Mouse (Mus musculus): ENCODE measurements around the gene 2900026A02Rik. TPM values are rescaled to one million over a fixed set of nuclear protein-coding genes. Genes with fewer than 3 reads are reported as not detected.

The 2900026A02Rik gene
- polyA plus RNA-seq, 1 experiment from 2014 or later: 2.9 TPM

GRCm38 (mm10) chr5:113045511-113046273 is 175.3 kb downstream of the 2900026A02Rik start:
- no peaks in the 10 kb centered on the region for H3K9me3 ChIP-seq (replicated peaks)
- 92% methylated on average over 10 of the region's 10 CpGs for whole genome bisulfite sequencing
- no peak overlapping the region for H3K4me3 ChIP-seq
- no peak overlapping the region for H3K27ac ChIP-seq
- no peaks in the 10 kb centered on the region for H3K36me3 ChIP-seq
- no peak for DNase-seq (ENCODE audit: low spot score)
- H3K4me1 ChIP-seq: peaks cover 30% of the 10 kb centered on the region
- H3K27me3 ChIP-seq (ENCODE audit: low read depth, poor library complexity, severe bottlenecking): no peaks in the 10 kb centered on the region

GRCm38 (mm10) chr5:113043531-113043930 is 177.5 kb downstream of the 2900026A02Rik start:
- Histone ChIP-seq H3K27me3 (ENCODE audit: low read depth, poor library complexity, severe bottlenecking) (no peaks in the 10 kb centered on the region), H3K9me3 (replicated peaks) (no peaks in the 10 kb centered on the region), H3K4me1 (peaks cover 28% of the 10 kb centered on the region), H3K36me3 (no peaks in the 10 kb centered on the region), H3K4me3 (no peak overlapping the region), H3K27ac (0 out of 2 replicates have a peak overlapping the region, but pooled peaks have one; percentile 27)
- WGBS: 94% methylated on average over 8 of the region's 8 CpGs
- no peak for DNase-seq (ENCODE audit: low spot score)

- peak overlapping the region; percentile 73 for H3K27ac ChIP-seq
- WGBS: 3% methylated on average over 5 of the region's 5 CpGs
- DNase-seq (ENCODE audit: low spot score): peak; percentile 49
These were observed 179.4 kb downstream of the 2900026A02Rik start for GRCm38 (mm10) chr5:113041567-113042071.

GRCm38 (mm10) chr5:113040776-113041175 is 180.3 kb downstream of the 2900026A02Rik start:
- 0 out of 2 replicates have a peak overlapping the region, but pooled peaks have one; percentile 73 for H3K27ac ChIP-seq
- 80% methylated on average over 6 of the region's 6 CpGs for WGBS
- H3K9me3 ChIP-seq (replicated peaks): no peaks in the 10 kb centered on the region
- no peaks in the 10 kb centered on the region for H3K36me3 ChIP-seq
- no peak overlapping the region for H3K4me3 ChIP-seq
- no peak for DNase-seq (ENCODE audit: low spot score)
- no peaks in the 10 kb centered on the region for H3K27me3 ChIP-seq (ENCODE audit: low read depth, poor library complexity, severe bottlenecking)
- H3K4me1 ChIP-seq: peaks cover 37% of the 10 kb centered on the region

More at GRCm38 (mm10) chr5:113041567-113042071, 179.4 kb downstream of the 2900026A02Rik start:
- H3K4me1 ChIP-seq: peaks cover 30% of the 10 kb centered on the region
- no peaks in the 10 kb centered on the region for H3K27me3 ChIP-seq (ENCODE audit: low read depth, poor library complexity, severe bottlenecking)
- no peaks in the 10 kb centered on the region for H3K9me3 ChIP-seq (replicated peaks)
- H3K4me3 ChIP-seq: no peak overlapping the region
- H3K36me3 ChIP-seq: no peaks in the 10 kb centered on the region

- Histone ChIP-seq H3K27me3 (ENCODE audit: low read depth, poor library complexity, severe bottlenecking) (no peaks in the 10 kb centered on the region), H3K27ac (no peak overlapping the region), H3K4me1 (peaks cover 47% of the 10 kb centered on the region), H3K9me3 (replicated peaks) (no peaks in the 10 kb centered on the region), H3K36me3 (no peaks in the 10 kb centered on the region), H3K4me3 (no peak overlapping the region)
- no peak for DNase-seq (ENCODE audit: low spot score)
- WGBS: 93% methylated on average over 6 of the region's 6 CpGs
These were observed 182.4 kb downstream of the 2900026A02Rik start for GRCm38 (mm10) chr5:113038601-113039000.

Other genes starting within 250 kb of the 2900026A02Rik start
- gene Grk3, start 205.4 kb downstream of the 2900026A02Rik start, polyA plus RNA-seq (2016; fragmentation: Nextera tagmentation; extraction: Ambion mirVana): 3.9 and 7.4 TPM in 2 replicates
- gene Crybb2, start 151.1 kb downstream of the 2900026A02Rik start, polyA plus RNA-seq (2016; fragmentation: Nextera tagmentation; extraction: Ambion mirVana): not detected in 2 replicates
- 0.33 and 0.59 TPM in 2 replicates for gene Crybb3, start 139.7 kb downstream of the 2900026A02Rik start, polyA plus RNA-seq (2016; fragmentation: Nextera tagmentation; extraction: Ambion mirVana)
- not detected in 2 replicates for gene Tmem211, start 5.7 kb upstream of the 2900026A02Rik start, polyA plus RNA-seq (2016; fragmentation: Nextera tagmentation; extraction: Ambion mirVana)
- 13.4 and 15.1 TPM in 2 replicates for gene Sgsm1, start 89.5 kb upstream of the 2900026A02Rik start, polyA plus RNA-seq (2016; fragmentation: Nextera tagmentation; extraction: Ambion mirVana)
- gene Aym1, start 136.1 kb upstream of the 2900026A02Rik start, polyA plus RNA-seq (2016; fragmentation: Nextera tagmentation; extraction: Ambion mirVana): not detected in 2 replicates